Mouse (Mus musculus) midbrain, postnatal 0 days (tissue): ENCODE data around the gene Sall1. TPM values are rescaled to one million over a fixed set of nuclear protein-coding genes. Genes with fewer than 3 reads are reported as not detected.

Source experiments
- ATAC-seq: fragments of 200-750 bp; cut with Nextera tagmentation; 2 replicates; pipeline ENCODE4 v1.8.0; 2017; ENCODE audit warnings: moderate number of reproducible peaks, mild to moderate bottlenecking, moderate TSS enrichment, moderate library complexity; ENCODE audit not compliant: low FRiP score
- DNase-seq: peaks from one replicate; pipeline ENCODE4 v3.0.0-alpha.2; 2015; ENCODE audit warnings: low spot score
- H3K27ac ChIP-seq: fragments of 300-500 bp; sonication (generic); 2 replicates; pipeline ENCODE4 v1.5.1; 2014; ENCODE audit warnings: low read depth, mild to moderate bottlenecking, low read length, mixed read lengths
- H3K27me3 ChIP-seq: fragments of 300-500 bp; sonication (generic); 2 replicates; pipeline ENCODE4 v1.6.1; 2014; ENCODE audit warnings: low read length, control low read depth, mixed read lengths; ENCODE audit not compliant: insufficient read depth
- H3K36me3 ChIP-seq: fragments of 300-500 bp; sonication (generic); 2 replicates; pipeline ENCODE4 v1.6.1; 2014; ENCODE audit warnings: low read length, control low read depth, mixed read lengths; ENCODE audit not compliant: insufficient read depth
- H3K4me1 ChIP-seq: fragments of 300-500 bp; sonication (generic); 2 replicates; pipeline ENCODE4 v1.6.1; 2014; ENCODE audit warnings: mild to moderate bottlenecking, control low read depth, antibody characterized with exemption, low read length, mixed read lengths; ENCODE audit not compliant: insufficient read depth
- H3K4me2 ChIP-seq: fragments of 300-500 bp; sonication (generic); 2 replicates; pipeline ENCODE4 v1.6.1; 2014; ENCODE audit warnings: low read depth, mild to moderate bottlenecking, low read length, mixed read lengths; ENCODE audit not compliant: poor library complexity, severe bottlenecking
- H3K4me3 ChIP-seq: fragments of 300-500 bp; sonication (generic); 2 replicates; pipeline ENCODE4 v1.5.1; 2014; ENCODE audit warnings: low read depth, mild to moderate bottlenecking, low read length, moderate library complexity
- H3K9ac ChIP-seq: fragments of 300-500 bp; sonication (generic); replicated peaks from 2 replicates; pipeline ENCODE4 v1.6.1; 2014; ENCODE audit warnings: mild to moderate bottlenecking, low read length, moderate library complexity, mixed read lengths; ENCODE audit not compliant: poor library complexity, severe bottlenecking
- H3K9me3 ChIP-seq: fragments of 300-500 bp; sonication (generic); 2 replicates; pipeline ENCODE4 v1.6.1; 2016; ENCODE audit warnings: low read length, control low read depth
- CTCF ChIP-seq: IDR thresholded peaks from 2 replicates; pipeline ENCODE4 v1.5.1; 2016; ENCODE audit warnings: antibody characterized with exemption, mild to moderate bottlenecking
- WGBS: fragments of 180-500 bp; shearing (Covaris S2); extraction: QIAGEN DNeasy Blood & Tissue Kit; methylation state at CpG from one replicate; pipeline ENCODE4 v1.1.7; 2014; 5-methylcytosine and 5-hydroxymethylcytosine counted together
- polyA plus RNA-seq: library from polyadenylated mRNA; unstranded; fragments of >200 nt; fragmentation: Nextera tagmentation; extraction: Ambion mirVana; gene quantifications from 2 replicates; pipeline ENCODE4 v1.2.1, GENCODE M21; 2015
- total RNA-seq: library from RNA; depleted of rRNA; stranded (reverse); fragments of >200 nt; gene quantifications from 2 replicates; pipeline ENCODE4 v1.2.3, GENCODE M21; 2014

Gene Sall1
- total and polyA plus RNA-seq, 2 experiments from 2014 or later: 3.8 to 8.7 TPM

- ATAC-seq (no peak), DNase-seq (no peak)
- Histone ChIP-seq H3K4me2 (peak overlapping the region; percentile 64), H3K9me3 (no peaks in the 10 kb centered on the region), H3K27ac (peak overlapping the region; percentile 69), H3K4me3 (peak overlapping the region; percentile 38), H3K27me3 (peaks cover 26% of the 10 kb centered on the region), H3K9ac (peak overlapping the region; percentile 59), H3K36me3 (no peaks in the 10 kb centered on the region), H3K4me1 (peaks cover 3% of the 10 kb centered on the region; the same call in 1 of the 2 replicates)
- under 1% methylated on average over 35 of the region's 35 CpGs for WGBS
- no peak for TF ChIP-seq CTCF
Observed at GRCm38 (mm10) chr8:89042118-89042460, 1.9 kb downstream of the Sall1 start.

DNA sequence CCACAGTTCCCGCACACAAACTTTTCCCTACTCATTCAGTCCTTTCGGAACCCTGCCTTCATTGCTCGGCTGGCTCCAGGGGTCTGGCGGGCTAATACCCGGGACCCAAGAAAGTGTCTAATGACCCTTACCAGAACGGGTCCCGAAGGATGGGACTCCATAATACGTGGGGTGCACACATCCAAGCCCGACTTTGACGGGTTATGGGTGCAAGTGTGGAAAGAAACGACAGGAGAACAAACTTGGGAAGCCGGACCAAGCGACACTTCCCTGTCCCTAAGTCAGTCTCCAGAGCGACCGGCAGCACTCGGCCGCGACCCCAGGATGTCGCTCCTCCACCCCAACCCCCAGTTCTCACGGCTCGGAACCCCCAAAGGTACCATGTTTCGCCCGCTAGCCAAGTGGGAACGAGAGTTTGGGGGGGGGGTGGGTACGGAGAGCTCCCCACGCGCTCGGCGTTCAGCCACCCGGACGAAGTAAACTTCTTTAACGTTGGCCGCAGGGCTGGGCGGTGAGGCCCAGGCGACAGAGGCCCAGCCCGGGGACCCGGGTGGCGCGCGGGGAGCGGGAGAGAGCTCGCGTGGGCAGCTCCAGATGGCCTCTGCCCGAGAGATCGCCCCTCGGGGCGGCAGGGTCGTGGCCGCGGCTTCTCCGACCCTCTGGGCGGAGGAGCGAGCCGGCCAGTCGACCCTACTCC lies 2.4 kb downstream of the Sall1 start:
- peaks cover 26% of the 10 kb centered on the region for H3K27me3 ChIP-seq
- H3K4me1 ChIP-seq: peaks cover 3% of the 10 kb centered on the region; the same call in 1 of the 2 replicates
- peak overlapping the region; percentile 38 for H3K4me3 ChIP-seq
- H3K9ac ChIP-seq: peak overlapping the region; percentile 59
- no peaks in the 10 kb centered on the region for H3K36me3 ChIP-seq
- peak overlapping the region; percentile 69 for H3K27ac ChIP-seq
- WGBS: under 1% methylated on average over 54 of the region's 55 CpGs
- no peak for DNase-seq
- no peaks in the 10 kb centered on the region for H3K9me3 ChIP-seq
- peak overlapping the region; percentile 64 for H3K4me2 ChIP-seq
- no peak for TF ChIP-seq CTCF
- no peak for ATAC-seq

- Histone ChIP-seq H3K36me3 (no peaks in the 10 kb centered on the region), H3K27me3 (peaks cover 23% of the 10 kb centered on the region), H3K4me2 (peak overlapping the region; percentile 64), H3K27ac (peak overlapping the region; percentile 69; the same call in 1 of the 2 replicates), H3K4me1 (peaks cover 3% of the 10 kb centered on the region; the same call in 1 of the 2 replicates), H3K9me3 (no peaks in the 10 kb centered on the region), H3K4me3 (peak overlapping the region; percentile 38), H3K9ac (peak overlapping the region; percentile 59; the same call in 1 of the 2 replicates)
- DNase-seq: no peak
- TF ChIP-seq CTCF: no peak
- WGBS: 7% methylated on average over 40 of the region's 40 CpGs
- no peak for ATAC-seq
Observed at GRCm38 (mm10) chr8:89040751-89041420, 3.1 kb downstream of the Sall1 start.

DNA sequence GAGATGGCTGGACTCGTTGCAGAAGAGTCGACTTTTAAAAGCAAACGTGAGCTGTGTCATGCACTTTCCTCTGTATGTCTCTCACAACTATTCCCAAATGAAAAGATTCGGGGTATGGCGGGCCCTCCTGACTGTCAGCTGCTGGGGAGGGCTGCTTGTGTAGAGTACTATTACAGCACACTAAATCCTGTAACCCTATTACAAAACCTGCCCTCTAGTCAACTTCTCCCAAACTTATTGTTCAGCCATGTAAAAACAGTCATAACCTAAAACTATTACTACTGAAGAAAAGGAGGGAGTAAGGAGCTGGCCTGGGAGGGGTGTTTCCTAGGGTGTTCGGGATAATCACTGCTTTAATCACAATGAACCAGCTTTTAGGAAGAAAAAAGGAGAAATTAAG lies 4.1 kb downstream of the Sall1 start:
- Histone ChIP-seq H3K9ac (no peak overlapping the region), H3K27ac (no peak overlapping the region), H3K36me3 (no peaks in the 10 kb centered on the region), H3K4me1 (peaks cover 3% of the 10 kb centered on the region; the same call in 1 of the 2 replicates), H3K9me3 (no peaks in the 10 kb centered on the region), H3K27me3 (peaks cover 22% of the 10 kb centered on the region), H3K4me3 (peak overlapping the region; percentile 38), H3K4me2 (peak overlapping the region; percentile 35)
- no peak for ATAC-seq
- DNase-seq: no peak
- TF ChIP-seq CTCF: no peak
- 24% methylated on average over 6 of the region's 6 CpGs for WGBS

GRCm38 (mm10) chr8:89038920-89039319 lies 5.0 kb downstream of the Sall1 start:
- 60% methylated on average over 4 of the region's 4 CpGs for WGBS
- Histone ChIP-seq H3K27me3 (peaks cover 19% of the 10 kb centered on the region), H3K27ac (no peak overlapping the region), H3K9ac (no peak overlapping the region), H3K4me2 (peak overlapping the region; percentile 12; the same call in 1 of the 2 replicates), H3K36me3 (no peaks in the 10 kb centered on the region), H3K9me3 (no peaks in the 10 kb centered on the region), H3K4me1 (peaks cover 3% of the 10 kb centered on the region; the same call in 1 of the 2 replicates), H3K4me3 (no peak overlapping the region)
- no peak for DNase-seq
- TF ChIP-seq CTCF: no peak
- ATAC-seq: no peak
